Mouse (Mus musculus): ENCODE data around the gene Sgsm3.

DNA sequence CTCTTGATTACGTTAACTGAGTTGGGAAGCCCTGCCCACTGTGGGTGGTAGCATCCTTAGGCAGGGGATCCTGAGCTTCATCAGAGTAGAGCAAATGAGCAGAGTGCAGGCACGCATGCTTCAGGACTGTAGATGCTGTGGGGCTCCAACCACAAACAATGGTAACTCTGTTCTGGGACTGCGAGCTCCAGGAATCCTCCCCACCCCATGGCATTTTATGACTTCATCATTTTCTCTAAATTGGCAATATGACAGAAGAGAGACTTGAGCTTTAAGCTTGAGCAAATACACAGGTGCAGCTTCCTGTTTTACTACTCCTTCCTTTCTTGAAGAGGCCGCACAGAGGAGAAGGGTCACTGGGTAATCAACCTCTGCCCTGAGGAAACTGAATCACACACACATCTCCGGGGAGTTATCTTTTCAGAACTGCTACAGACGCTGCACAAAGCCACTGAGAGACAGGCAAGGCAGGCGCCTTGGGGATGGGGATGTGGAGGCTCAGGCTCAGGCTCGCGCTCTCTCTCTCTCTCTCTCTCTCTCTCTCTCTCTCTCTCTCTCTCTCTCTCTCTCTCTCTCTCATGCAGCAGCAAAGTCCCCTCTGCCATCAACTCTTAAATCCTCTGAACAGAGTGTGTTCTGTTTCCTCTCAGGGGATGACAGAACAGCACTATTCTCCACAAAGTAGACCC is 55.5 kb downstream of the Sgsm3 start:
- TF ChIP-seq POLR2A (IDR thresholded peaks at IDR 0.05; ENCODE audit: low read depth, low read length), result no peak
- no peak for TF ChIP-seq CTCF (IDR thresholded peaks at IDR 0.05; ENCODE audit: extremely low read depth, insufficient read length, insufficient replicate concordance, low read depth, low read length)

Data from small intestine, adult 2 months (tissue).